Mouse (Mus musculus) layer of hippocampus, adult 11-12 months (tissue): Measurements from ENCODE around the gene Akt3.

Experiments used
- DNase-seq: peaks from one replicate; pipeline ENCODE4 v3.0.0; 2022; ENCODE audit warnings: low spot score

Akt3 gene

GRCm38 (mm10) chr1:177051366-177051963 is 206.5 kb downstream of the Akt3 start:
- peak; percentile 60 for DNase-seq

- no peak for DNase-seq
These were observed 209.2 kb downstream of the Akt3 start for GRCm38 (mm10) chr1:177048773-177049172.

GRCm38 (mm10) chr1:177046963-177047362 is 211.0 kb downstream of the Akt3 start:
- DNase-seq, result no peak

- no peak for DNase-seq
These were observed 212.1 kb downstream of the Akt3 start for GRCm38 (mm10) chr1:177045885-177046284.

GRCm38 (mm10) chr1:177040058-177040457 is 217.9 kb downstream of the Akt3 start:
- DNase-seq, result no peak

- peak; percentile 46 for DNase-seq
These were observed 218.8 kb downstream of the Akt3 start for GRCm38 (mm10) chr1:177039093-177039674.

- DNase-seq, result no peak
These were observed 219.6 kb downstream of the Akt3 start for GRCm38 (mm10) chr1:177038383-177038782.

GRCm38 (mm10) chr1:177035460-177035859 is 222.5 kb downstream of the Akt3 start:
- DNase-seq, result no peak

GRCm38 (mm10) chr1:177032233-177032632 is 225.8 kb downstream of the Akt3 start:
- no peak for DNase-seq

GRCm38 (mm10) chr1:177031196-177031595 is 226.8 kb downstream of the Akt3 start:
- no peak for DNase-seq

- DNase-seq, result no peak
These were observed 227.3 kb downstream of the Akt3 start for GRCm38 (mm10) chr1:177030669-177031068.

- DNase-seq, result no peak
These were observed 229.0 kb downstream of the Akt3 start for GRCm38 (mm10) chr1:177029032-177029431.

GRCm38 (mm10) chr1:177027706-177028105 is 230.3 kb downstream of the Akt3 start:
- DNase-seq, result no peak

GRCm38 (mm10) chr1:177022751-177023150 is 235.3 kb downstream of the Akt3 start:
- DNase-seq, result no peak

- DNase-seq, result no peak
These were observed 238.3 kb downstream of the Akt3 start for GRCm38 (mm10) chr1:177019668-177020067.

- DNase-seq, result no peak
These were observed 239.3 kb downstream of the Akt3 start for GRCm38 (mm10) chr1:177018750-177019149.

GRCm38 (mm10) chr1:177016729-177017128 is 241.3 kb downstream of the Akt3 start:
- DNase-seq, result no peak

GRCm38 (mm10) chr1:177015917-177016316 is 242.1 kb downstream of the Akt3 start:
- DNase-seq, result no peak

- no peak for DNase-seq
These were observed 243.0 kb downstream of the Akt3 start for GRCm38 (mm10) chr1:177014921-177015439.

- no peak for DNase-seq
These were observed 243.7 kb downstream of the Akt3 start for GRCm38 (mm10) chr1:177014346-177014745.

GRCm38 (mm10) chr1:177013776-177014175 is 244.2 kb downstream of the Akt3 start:
- DNase-seq, result no peak

GRCm38 (mm10) chr1:177013313-177013712 is 244.7 kb downstream of the Akt3 start:
- no peak for DNase-seq

- no peak for DNase-seq
These were observed 245.2 kb downstream of the Akt3 start for GRCm38 (mm10) chr1:177012774-177013173.

GRCm38 (mm10) chr1:177011688-177012087 is 246.3 kb downstream of the Akt3 start:
- DNase-seq, result no peak
